Mouse (Mus musculus) adrenal gland, adult 8-10 months (tissue): ENCODE measurements around the gene Rbbp5. TPM values are rescaled to one million over a fixed set of nuclear protein-coding genes. Genes with fewer than 3 reads are reported as not detected.

ENCODE experiments used
- DNase-seq: peaks from one replicate; pipeline ENCODE4 v3.0.0; 2022
- total RNA-seq, 4 experiments: library from RNA; stranded (reverse); gene quantifications; 2 replicates each; pipeline ENCODE4 v1.2.4; 2022

The Rbbp5 gene
- total RNA-seq, 4 experiments from 2014 or later, result 32.1 to 49.6 (median 44.7) TPM

- no peak for DNase-seq
Observed at GRCm38 (mm10) chr1:132505155-132505554, 28.0 kb downstream of the Rbbp5 start.

- DNase-seq, result no peak
Observed at GRCm38 (mm10) chr1:132506058-132506457, 28.9 kb downstream of the Rbbp5 start, which contains the start of gene Tmem81. Gene Tmem81, plus strand, starts transcription at chr1:132506230.

GRCm38 (mm10) chr1:132506656-132507055 is 29.5 kb downstream of the Rbbp5 start:
- no peak for DNase-seq

GRCm38 (mm10) chr1:132509771-132510170 is 32.6 kb downstream of the Rbbp5 start:
- DNase-seq, result no peak

GRCm38 (mm10) chr1:132511521-132511920 is 34.4 kb downstream of the Rbbp5 start:
- DNase-seq, result no peak

GRCm38 (mm10) chr1:132512106-132512505 is 34.9 kb downstream of the Rbbp5 start:
- no peak for DNase-seq

GRCm38 (mm10) chr1:132515339-132515738 is 38.2 kb downstream of the Rbbp5 start:
- DNase-seq, result no peak

- DNase-seq, result no peak
Observed at GRCm38 (mm10) chr1:132516776-132517175, 39.6 kb downstream of the Rbbp5 start.

- no peak for DNase-seq
Observed at GRCm38 (mm10) chr1:132518621-132519020, 41.5 kb downstream of the Rbbp5 start.

GRCm38 (mm10) chr1:132519734-132520133 is 42.6 kb downstream of the Rbbp5 start:
- DNase-seq, result no peak

- peak; percentile 37 for DNase-seq
Observed at GRCm38 (mm10) chr1:132520764-132521163, 43.6 kb downstream of the Rbbp5 start.

GRCm38 (mm10) chr1:132523048-132523447 is 45.9 kb downstream of the Rbbp5 start:
- DNase-seq, result no peak

- no peak for DNase-seq
Observed at GRCm38 (mm10) chr1:132523920-132524319, 46.8 kb downstream of the Rbbp5 start.

- DNase-seq, result peak; percentile 27
Observed at GRCm38 (mm10) chr1:132525832-132526231, 48.7 kb downstream of the Rbbp5 start.

GRCm38 (mm10) chr1:132528071-132528470 is 50.9 kb downstream of the Rbbp5 start:
- DNase-seq, result no peak

GRCm38 (mm10) chr1:132528647-132529334 is 51.6 kb downstream of the Rbbp5 start:
- DNase-seq, result no peak

GRCm38 (mm10) chr1:132530631-132531191 is 53.5 kb downstream of the Rbbp5 start:
- no peak for DNase-seq

GRCm38 (mm10) chr1:132532521-132532920 is 55.4 kb downstream of the Rbbp5 start:
- DNase-seq, result no peak

- DNase-seq, result no peak
Observed at GRCm38 (mm10) chr1:132533840-132534239, 56.7 kb downstream of the Rbbp5 start.

- DNase-seq, result no peak
Observed at GRCm38 (mm10) chr1:132535541-132535940, 58.4 kb downstream of the Rbbp5 start.

- no peak for DNase-seq
Observed at GRCm38 (mm10) chr1:132536416-132536815, 59.3 kb downstream of the Rbbp5 start.

- DNase-seq, result no peak
Observed at GRCm38 (mm10) chr1:132537736-132538135, 60.6 kb downstream of the Rbbp5 start.

GRCm38 (mm10) chr1:132540701-132541100 is 63.5 kb downstream of the Rbbp5 start:
- no peak for DNase-seq

- DNase-seq, result no peak
Observed at GRCm38 (mm10) chr1:132541171-132541823, 64.1 kb downstream of the Rbbp5 start.
